Mouse (Mus musculus): ENCODE data around the gene Pla2g6. TPM values are rescaled to one million over a fixed set of nuclear protein-coding genes. Genes with fewer than 3 reads are reported as not detected.

The Pla2g6 gene
- polyA plus RNA-seq, 1 experiment from 2014 or later, result 12.7 TPM

DNA sequence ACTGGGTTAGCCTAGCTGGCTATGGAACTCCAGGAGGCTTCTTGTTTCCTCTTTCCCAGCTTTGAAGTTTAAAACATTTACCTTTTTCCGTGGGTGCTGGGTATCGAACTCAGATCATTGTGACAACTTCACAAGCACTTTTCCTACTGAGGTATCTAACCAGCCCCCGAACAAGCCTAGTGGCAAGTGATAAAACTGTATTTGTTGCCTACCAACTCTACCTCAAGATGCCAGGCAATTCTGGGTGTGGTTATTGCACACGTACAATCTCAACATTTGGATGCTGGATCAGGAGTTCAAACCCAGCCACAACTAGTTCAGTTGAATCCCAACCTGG is 717 bp upstream of the Pla2g6 start:
- Histone ChIP-seq H3K9me3 (no peaks in the 10 kb centered on the region), H3K36me3 (no peaks in the 10 kb centered on the region), H3K27ac (no peak overlapping the region), H3K4me1 (peaks cover 33% of the 10 kb centered on the region), H3K4me2 (replicated peaks) (peak overlapping the region; percentile 89), H3K27me3 (no peaks in the 10 kb centered on the region), H3K9ac (no peak overlapping the region), H3K4me3 (no peak overlapping the region)
- ATAC-seq (ENCODE audit: low FRiP score, low read depth), result no peak
- 87% methylated on average over 4 of the region's 4 CpGs for WGBS

GRCm38 (mm10) chr15:79326971-79327961 is 924 bp downstream of the Pla2g6 start:
- H3K4me1 ChIP-seq, result peaks cover 48% of the 10 kb centered on the region
- 20% methylated on average over 20 of the region's 20 CpGs for WGBS
- 0 out of 2 replicates have a peak, but pooled peaks have one; percentile 1 for ATAC-seq (ENCODE audit: low FRiP score, low read depth)

GRCm38 (mm10) chr15:79326264-79326663 is 1.9 kb downstream of the Pla2g6 start:
- H3K27me3 ChIP-seq, result no peaks in the 10 kb centered on the region
- H3K4me2 ChIP-seq (replicated peaks), result no peak overlapping the region; the same call in 1 of the 2 replicates
- H3K9me3 ChIP-seq, result no peaks in the 10 kb centered on the region
- no peak overlapping the region for H3K4me3 ChIP-seq
- WGBS, result 67% methylated on average over 4 of the region's 4 CpGs
- ATAC-seq (ENCODE audit: low FRiP score, low read depth), result no peak
- no peak overlapping the region for H3K9ac ChIP-seq
- no peaks in the 10 kb centered on the region for H3K36me3 ChIP-seq
- no peak overlapping the region for H3K27ac ChIP-seq
- peaks cover 48% of the 10 kb centered on the region for H3K4me1 ChIP-seq

More at GRCm38 (mm10) chr15:79326971-79327961, 924 bp downstream of the Pla2g6 start:
- Histone ChIP-seq H3K4me3 (peak overlapping the region; percentile 60), H3K27ac (peak overlapping the region; percentile 73), H3K4me2 (replicated peaks) (peak overlapping the region; percentile 89), H3K9me3 (no peaks in the 10 kb centered on the region), H3K27me3 (no peaks in the 10 kb centered on the region), H3K36me3 (no peaks in the 10 kb centered on the region), H3K9ac (peak overlapping the region; percentile 67)

DNA sequence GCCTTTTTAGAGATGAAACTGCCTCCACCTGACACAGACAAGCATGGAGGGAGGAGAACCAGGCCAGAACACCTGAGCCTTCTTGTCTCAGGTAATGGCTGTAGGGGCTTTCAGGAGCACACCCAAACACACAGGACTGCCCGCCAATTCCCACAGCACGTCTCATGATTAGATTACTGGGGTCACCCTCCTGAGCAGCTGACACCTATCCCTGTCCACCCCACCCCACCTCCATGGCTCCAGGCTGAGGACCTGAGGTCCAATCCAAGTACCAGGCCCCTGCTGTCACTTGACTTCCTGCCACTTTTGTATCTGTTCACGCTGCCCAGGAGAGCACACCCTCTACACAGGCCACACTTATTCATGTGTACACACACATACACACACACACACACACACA is 2.4 kb downstream of the Pla2g6 start:
- Histone ChIP-seq H3K27ac (no peak overlapping the region), H3K9ac (no peak overlapping the region)
- WGBS, result 81% methylated on average over 3 of the region's 3 CpGs

DNA sequence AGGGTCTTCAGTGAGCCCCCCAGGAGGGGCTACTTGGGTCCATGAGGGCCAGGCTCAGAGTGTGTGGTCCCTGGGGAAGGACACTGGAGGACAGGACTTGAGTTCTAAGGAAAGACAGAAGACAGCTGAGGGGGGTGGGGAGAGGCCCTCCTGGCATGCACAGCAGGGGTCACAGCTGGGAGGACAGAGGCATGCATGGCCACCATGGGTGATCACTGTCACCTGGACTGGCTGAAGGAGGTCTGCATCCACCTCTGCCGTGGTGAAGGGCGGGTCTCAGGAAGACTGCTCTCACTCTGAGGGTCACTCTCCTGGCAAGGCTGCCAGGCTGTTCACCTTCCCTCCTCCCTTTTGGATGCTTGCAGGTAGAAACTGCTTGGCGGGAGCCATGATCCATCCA is 3.8 kb downstream of the Pla2g6 start:
- Histone ChIP-seq H3K9me3 (no peaks in the 10 kb centered on the region), H3K4me1 (peaks cover 48% of the 10 kb centered on the region), H3K27ac (peak overlapping the region; percentile 59; the same call in 1 of the 2 replicates), H3K4me2 (replicated peaks) (no peak overlapping the region), H3K36me3 (no peaks in the 10 kb centered on the region), H3K27me3 (no peaks in the 10 kb centered on the region), H3K9ac (no peak overlapping the region), H3K4me3 (no peak overlapping the region)
- ATAC-seq (ENCODE audit: low FRiP score, low read depth), result no peak
- 89% methylated on average over 3 of the region's 3 CpGs for WGBS

More for the DNA sequence above, 2.4 kb downstream of the Pla2g6 start:
- Histone ChIP-seq H3K27me3 (no peaks in the 10 kb centered on the region), H3K4me3 (no peak overlapping the region), H3K9me3 (no peaks in the 10 kb centered on the region), H3K4me1 (peaks cover 48% of the 10 kb centered on the region), H3K36me3 (no peaks in the 10 kb centered on the region), H3K4me2 (replicated peaks) (no peak overlapping the region)
- no peak for ATAC-seq (ENCODE audit: low FRiP score, low read depth)

- WGBS, result 76% methylated on average over 4 of the region's 4 CpGs
- Histone ChIP-seq H3K36me3 (no peaks in the 10 kb centered on the region), H3K9me3 (no peaks in the 10 kb centered on the region), H3K4me1 (peaks cover 48% of the 10 kb centered on the region), H3K4me3 (no peak overlapping the region), H3K27ac (peak overlapping the region; percentile 59; the same call in 1 of the 2 replicates), H3K4me2 (replicated peaks) (no peak overlapping the region), H3K9ac (no peak overlapping the region), H3K27me3 (no peaks in the 10 kb centered on the region)
- ATAC-seq (ENCODE audit: low FRiP score, low read depth), result no peak
These were observed 4.4 kb downstream of the Pla2g6 start for GRCm38 (mm10) chr15:79323791-79324155.

DNA sequence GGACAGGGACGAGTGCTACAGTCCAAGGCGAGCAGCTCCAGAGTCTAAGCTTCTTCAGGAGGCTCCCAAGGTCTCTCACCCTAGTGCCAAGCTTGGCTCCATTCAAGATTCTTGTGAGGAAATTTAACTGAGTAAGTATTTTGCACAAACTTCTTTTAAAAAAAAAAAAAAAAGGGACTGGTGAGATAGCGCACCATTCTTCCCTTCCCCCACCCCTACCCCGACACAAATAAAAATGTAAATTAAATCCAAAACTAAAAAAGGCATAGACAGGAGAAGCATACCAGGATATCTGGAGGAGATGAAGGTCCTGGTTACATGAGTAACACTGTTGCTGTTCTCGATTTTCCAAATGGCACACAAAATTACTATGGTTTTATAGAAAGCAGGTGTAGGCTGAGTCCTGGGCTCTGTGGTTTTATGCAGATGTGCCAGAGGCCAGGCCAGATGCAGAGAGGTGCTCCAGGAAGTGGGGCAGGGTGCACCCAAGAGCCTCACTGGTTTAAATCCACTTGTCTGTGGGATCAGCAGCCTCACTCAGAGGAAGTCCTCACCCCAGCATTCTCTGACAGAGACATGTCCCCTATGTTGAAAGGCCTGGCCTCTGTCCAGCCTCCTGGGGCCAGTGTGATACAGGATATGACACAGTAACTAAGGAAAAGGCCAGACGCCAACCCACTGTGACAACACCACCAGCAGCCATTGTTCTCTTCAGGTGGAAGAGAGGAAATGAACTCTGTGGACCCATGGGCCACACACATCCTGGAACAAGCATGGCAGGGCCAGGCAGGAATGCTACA is 5.0 kb downstream of the Pla2g6 start:
- Histone ChIP-seq H3K9me3 (no peaks in the 10 kb centered on the region), H3K9ac (no peak overlapping the region), H3K4me1 (peaks cover 48% of the 10 kb centered on the region), H3K36me3 (no peaks in the 10 kb centered on the region), H3K4me2 (replicated peaks) (0 out of 2 replicates have a peak overlapping the region, but pooled peaks have one; percentile 3), H3K27ac (peak overlapping the region; percentile 59), H3K27me3 (no peaks in the 10 kb centered on the region), H3K4me3 (no peak overlapping the region)
- ATAC-seq (ENCODE audit: low FRiP score, low read depth), result no peak
- WGBS, result 50% methylated on average over 6 of the region's 6 CpGs

GRCm38 (mm10) chr15:79322281-79322990 is 5.8 kb downstream of the Pla2g6 start:
- H3K27me3 ChIP-seq, result no peaks in the 10 kb centered on the region
- no peak overlapping the region for H3K9ac ChIP-seq
- H3K4me1 ChIP-seq, result peaks cover 46% of the 10 kb centered on the region
- H3K36me3 ChIP-seq, result peaks cover 2% of the 10 kb centered on the region; the same call in 1 of the 2 replicates
- H3K4me2 ChIP-seq (replicated peaks), result no peak overlapping the region
- H3K4me3 ChIP-seq, result no peak overlapping the region
- 75% methylated on average over 11 of the region's 11 CpGs for WGBS
- H3K27ac ChIP-seq, result peak overlapping the region; percentile 39; the same call in 1 of the 2 replicates
- H3K9me3 ChIP-seq, result no peaks in the 10 kb centered on the region
- no peak for ATAC-seq (ENCODE audit: low FRiP score, low read depth)

- Histone ChIP-seq H3K4me1 (peaks cover 39% of the 10 kb centered on the region), H3K27ac (no peak overlapping the region), H3K36me3 (peaks cover 7% of the 10 kb centered on the region), H3K9me3 (no peaks in the 10 kb centered on the region), H3K27me3 (no peaks in the 10 kb centered on the region), H3K4me2 (replicated peaks) (no peak overlapping the region), H3K9ac (no peak overlapping the region), H3K4me3 (no peak overlapping the region)
- no peak for ATAC-seq (ENCODE audit: low FRiP score, low read depth)
- 75% methylated on average over 5 of the region's 5 CpGs for WGBS
These were observed 6.4 kb downstream of the Pla2g6 start for GRCm38 (mm10) chr15:79321733-79322190.

DNA sequence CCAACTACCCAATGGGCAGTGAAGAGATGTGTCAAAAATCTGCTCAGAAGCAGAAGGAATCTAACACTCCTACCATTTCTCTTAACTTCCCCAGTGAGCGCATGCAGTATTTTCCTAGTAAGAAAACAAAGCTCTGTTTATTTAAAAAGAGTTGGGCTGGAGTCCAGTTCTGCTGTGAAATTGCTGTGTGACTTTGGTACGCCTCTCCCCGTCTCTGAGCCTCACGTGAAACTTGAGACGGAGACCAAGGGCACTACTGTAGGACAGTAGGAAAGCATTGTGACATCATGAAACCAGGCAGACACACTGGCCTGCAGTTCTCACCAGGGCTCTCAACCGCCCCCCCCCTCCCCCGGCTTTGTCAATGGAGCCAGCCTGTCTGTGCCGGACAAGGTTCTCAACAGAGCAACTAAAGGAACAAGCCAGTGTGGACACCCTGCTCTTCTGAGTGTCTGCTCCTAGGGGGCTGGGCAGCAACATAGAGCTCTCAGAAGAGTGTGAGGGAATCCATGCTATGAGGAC is 14.3 kb downstream of the Pla2g6 start:
- 78% methylated on average over 8 of the region's 8 CpGs for WGBS
- ATAC-seq (ENCODE audit: low FRiP score, low read depth), result no peak

DNA sequence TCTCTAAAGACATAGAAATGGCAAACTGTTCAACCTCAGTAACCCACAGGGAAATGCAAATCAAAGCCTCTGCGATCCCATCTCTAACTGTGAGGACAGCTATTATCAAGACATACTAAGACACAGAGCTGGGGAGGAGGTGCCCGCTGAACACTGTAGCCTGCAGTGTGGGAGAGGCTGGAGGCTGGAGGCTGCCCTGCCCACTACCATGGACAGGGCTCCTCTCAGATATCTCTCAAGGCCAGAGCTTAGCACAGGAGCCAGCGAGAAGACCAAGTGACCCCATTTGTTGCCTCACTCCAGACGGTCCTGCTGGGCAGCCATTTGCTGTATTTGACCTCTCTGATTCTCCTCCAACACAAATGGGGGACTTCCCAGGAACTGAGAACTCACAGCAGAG is 20.3 kb downstream of the Pla2g6 start:
- Histone ChIP-seq H3K9ac (no peak overlapping the region), H3K4me1 (no peaks in the 10 kb centered on the region), H3K9me3 (no peaks in the 10 kb centered on the region), H3K36me3 (peaks cover 42% of the 10 kb centered on the region), H3K4me2 (replicated peaks) (no peak overlapping the region), H3K27me3 (no peaks in the 10 kb centered on the region), H3K4me3 (no peak overlapping the region), H3K27ac (no peak overlapping the region)
- ATAC-seq (ENCODE audit: low FRiP score, low read depth), result no peak
- WGBS, result 46% methylated on average over 4 of the region's 4 CpGs

More for the DNA sequence above, 14.3 kb downstream of the Pla2g6 start:
- no peaks in the 10 kb centered on the region for H3K9me3 ChIP-seq
- H3K9ac ChIP-seq, result no peak overlapping the region
- no peak overlapping the region for H3K27ac ChIP-seq
- no peak overlapping the region for H3K4me2 ChIP-seq (replicated peaks)
- H3K4me1 ChIP-seq, result no peaks in the 10 kb centered on the region
- no peak overlapping the region for H3K4me3 ChIP-seq
- no peaks in the 10 kb centered on the region for H3K27me3 ChIP-seq
- H3K36me3 ChIP-seq, result peaks cover 22% of the 10 kb centered on the region
